Mouse (Mus musculus) heart, postnatal 14 days (tissue): ENCODE data around the gene Krtap19-3. TPM values are rescaled to one million over a fixed set of nuclear protein-coding genes. Genes with fewer than 3 reads are reported as not detected.

Experiments used
- DNase-seq, 2 experiments: peaks; one replicate each; pipeline ENCODE4 v3.0.0; 2021 to 2022
- intact Hi-C: fragments of 180-260 bp; cut with DNase I; formaldehyde crosslinking; loops from one replicate; pipeline ENCODE4 v1.15.1; 2025
- long read RNA-seq, 2 experiments: library from polyadenylated mRNA; stranded (forward); transcript quantifications; one replicate each; pipeline ENCODE4 v2.0.0; 2021
- total RNA-seq, 2 experiments: library from RNA; stranded (reverse); gene quantifications; 2 replicates each; pipeline ENCODE4 v1.2.3; 2021

The Krtap19-3 gene
- not detected for total RNA-seq
- long read RNA-seq, experiment 1, result 0 reads
- long read RNA-seq, experiment 2, result 0 reads

DNA sequence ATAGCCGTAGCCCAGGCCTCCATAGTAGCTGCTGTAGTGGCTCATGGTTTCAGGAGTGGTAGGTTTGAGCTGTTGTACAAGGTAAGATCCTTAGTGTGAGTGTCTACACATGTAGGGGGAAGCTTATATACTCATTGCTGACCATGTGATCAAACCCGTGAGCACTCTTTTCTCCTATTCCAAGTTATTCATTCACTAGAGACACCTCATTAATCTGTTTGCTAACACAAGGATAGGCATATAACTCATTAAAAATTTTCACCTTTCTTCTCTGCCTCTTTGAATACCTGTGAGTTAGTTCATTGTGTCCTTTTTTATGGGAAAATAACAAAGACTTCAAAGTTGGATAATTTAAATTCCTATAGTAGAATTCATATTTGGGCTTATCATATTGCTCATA is at the start of gene Krtap19-3:
TSS of gene Krtap19-3 (minus strand) at position 101 of the 400 bp plus-strand sequence.
- no peak for DNase-seq
- intact Hi-C loops, result no loop called here

GRCm38 (mm10) chr16:88896357-88896756 is 18.5 kb upstream of the Krtap19-3 start, which contains the start of gene Krtap19-5:
TSS of gene Krtap19-5 (minus strand) at chr16:88896457.
- DNase-seq, result no peak
- intact Hi-C loops, result no loop called here

DNA sequence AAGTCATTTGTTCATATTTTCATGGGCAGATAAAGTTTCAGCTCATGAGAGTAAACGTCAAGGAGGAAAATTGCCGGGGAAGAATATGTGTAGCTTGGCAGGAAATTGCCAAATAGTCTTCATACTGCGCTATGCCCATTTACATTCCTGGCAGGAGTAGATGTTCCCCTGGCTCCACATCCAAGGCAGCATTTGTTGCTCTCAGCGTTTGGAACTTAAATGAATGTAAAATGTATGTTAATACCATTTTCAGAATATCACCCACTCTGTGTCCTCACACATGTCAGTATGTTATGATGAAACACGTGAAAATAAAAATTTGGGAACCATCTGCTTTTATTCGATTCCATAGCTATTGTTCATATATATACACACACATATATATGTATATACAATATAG is 9.0 kb upstream of the Krtap19-3 start:
- DNase-seq, result no peak
- intact Hi-C loops, result no loop called here

DNA sequence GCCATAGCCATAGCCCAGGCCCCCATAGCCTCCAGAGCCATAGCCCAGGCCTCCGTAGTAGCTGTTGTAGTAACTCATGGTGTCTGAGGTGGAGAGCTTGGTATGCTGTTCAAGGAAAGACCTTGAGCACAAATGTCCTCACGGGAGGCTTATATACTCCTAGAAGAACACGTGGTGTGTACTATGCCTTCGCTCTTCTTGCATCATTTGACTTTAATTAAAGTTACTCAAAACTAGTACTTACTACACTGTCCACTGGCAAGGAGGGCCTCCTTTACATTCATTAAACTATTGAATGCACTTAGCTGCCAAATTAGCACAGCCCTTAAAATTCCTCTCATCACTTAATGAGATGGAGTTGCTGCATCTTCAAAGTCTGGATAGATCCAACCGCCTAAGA is 7.2 kb upstream of the Krtap19-3 start, which contains the start of gene Krtap19-4:
TSS of gene Krtap19-4 (minus strand) at position 101 of the 400 bp plus-strand sequence.
- intact Hi-C loops, result no loop called here
- DNase-seq, result no peak

GRCm38 (mm10) chr16:88874169-88874568 is 3.7 kb downstream of the Krtap19-3 start, which contains the start of gene Krtap19-2:
TSS of gene Krtap19-2 (minus strand) at chr16:88874269.
- intact Hi-C loops, result no loop called here
- DNase-seq, result no peak

GRCm38 (mm10) chr16:88869311-88869710 is 8.5 kb downstream of the Krtap19-3 start, which contains the start of gene Krtap19-1:
TSS of gene Krtap19-1 (minus strand) at chr16:88869411.
- intact Hi-C loops, result no loop called here
- DNase-seq, result no peak

GRCm38 (mm10) chr16:88864887-88865407 is 12.9 kb downstream of the Krtap19-3 start:
- no peak for DNase-seq
- intact Hi-C loops, result no loop called here

DNA sequence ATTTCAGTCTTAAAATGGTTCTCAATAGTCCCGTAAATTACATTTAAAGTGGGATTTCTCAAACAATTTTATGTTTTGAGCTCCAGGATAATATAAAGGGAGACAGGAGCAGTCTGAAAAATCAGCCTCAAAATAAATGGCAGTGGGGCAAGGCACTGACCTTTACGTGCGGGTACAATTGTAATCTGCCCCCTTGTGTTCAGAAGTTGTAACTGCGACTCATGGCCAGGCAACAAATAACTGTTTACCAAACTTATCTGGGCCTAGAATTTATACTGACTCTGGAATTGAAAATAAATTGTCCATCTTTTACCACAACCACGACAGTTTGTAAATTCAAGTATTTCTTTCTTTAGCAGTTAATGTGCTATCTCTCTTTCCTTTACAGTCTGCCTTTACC is 26.4 kb downstream of the Krtap19-3 start:
- intact Hi-C loops, result no loop called here
- peak in 1 of 2 experiments; percentile 3 for DNase-seq

DNA sequence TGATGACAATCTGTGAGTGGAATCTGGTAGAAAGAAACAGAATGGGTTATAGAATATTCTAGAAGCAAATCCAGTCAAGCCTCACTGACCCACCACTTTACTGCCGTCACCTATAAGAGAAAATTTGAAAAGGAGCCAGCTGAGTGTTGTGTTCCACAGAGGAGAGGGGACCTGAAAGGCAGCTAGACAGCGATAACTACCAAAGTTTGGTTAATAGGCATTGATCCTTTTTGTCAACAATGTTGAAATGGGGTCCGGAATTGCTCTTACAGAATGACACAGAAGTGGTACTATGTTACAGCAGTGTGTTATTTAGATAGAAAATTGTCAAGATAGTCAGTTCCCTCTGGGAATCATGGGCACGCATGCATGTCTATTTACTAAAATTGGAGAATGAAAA is 29.3 kb downstream of the Krtap19-3 start:
- DNase-seq, result no peak
- intact Hi-C loops, result no loop called here

DNA sequence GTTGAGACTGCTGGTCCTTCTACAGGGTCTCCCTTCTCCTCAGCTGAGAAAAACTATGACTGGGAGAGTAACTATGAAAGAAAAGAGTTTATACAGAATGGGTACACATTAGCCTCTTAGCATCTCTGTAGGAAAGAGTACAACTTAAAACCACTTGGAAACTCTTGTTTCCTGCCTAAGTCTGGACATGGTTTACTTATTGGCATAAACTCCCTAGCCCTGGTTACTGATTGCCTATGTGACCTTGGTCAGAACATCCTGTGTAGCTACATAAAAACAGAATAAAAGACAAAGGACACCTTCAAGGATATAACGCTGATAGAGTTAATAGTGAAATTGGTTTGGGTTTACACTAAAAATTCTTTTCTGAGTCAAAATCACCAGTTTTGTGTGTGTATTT is 30.5 kb downstream of the Krtap19-3 start:
- DNase-seq, result no peak
- intact Hi-C loops, result no loop called here

Other genes with a start within 250 kb of the Krtap19-3 start
- gene Krtap26-1, start 230.2 kb downstream of the Krtap19-3 start, total RNA-seq, result not detected
- gene Krtap27-1, start 206.4 kb downstream of the Krtap19-3 start, total RNA-seq, result not detected
- not detected for gene 2310061N02Rik, start 170.1 kb downstream of the Krtap19-3 start, total RNA-seq
- gene Krtap13-1, start 149.2 kb downstream of the Krtap19-3 start, total RNA-seq, result not detected
- gene Krtap13, start 126.4 kb downstream of the Krtap19-3 start, total RNA-seq, result not detected
- gene 2310034C09Rik, start 119.2 kb downstream of the Krtap19-3 start, total RNA-seq, result not detected
- not detected for gene 2310057N15Rik, start 103.8 kb downstream of the Krtap19-3 start, total RNA-seq
- not detected for gene Gm5965, start 100.1 kb downstream of the Krtap19-3 start, total RNA-seq
- gene Gm20741, start 65.8 kb downstream of the Krtap19-3 start, total RNA-seq, result not detected
- not detected for gene Krtap15, start 57.8 kb downstream of the Krtap19-3 start, total RNA-seq
- not detected for gene Krtap14, start 51.9 kb downstream of the Krtap19-3 start, total RNA-seq
- not detected for gene Krtap19-1, start 8.6 kb downstream of the Krtap19-3 start, total RNA-seq
- not detected for gene Krtap19-2, start 3.8 kb downstream of the Krtap19-3 start, total RNA-seq
- not detected for gene Krtap19-4, start 7.1 kb upstream of the Krtap19-3 start, total RNA-seq
- not detected for gene Krtap19-5, start 18.4 kb upstream of the Krtap19-3 start, total RNA-seq
- not detected for gene Krtap19-9b, start 54.2 kb upstream of the Krtap19-3 start, total RNA-seq
- gene Krtap16-3, start 84.8 kb upstream of the Krtap19-3 start, total RNA-seq, result not detected
- gene Krtap22-2, start 132.7 kb upstream of the Krtap19-3 start, total RNA-seq, result not detected
- gene Gm10229, start 137.2 kb upstream of the Krtap19-3 start, total RNA-seq, result not detected
- gene Krtap6-1, start 153.7 kb upstream of the Krtap19-3 start, total RNA-seq, result not detected
- not detected for gene Gm10228, start 163.4 kb upstream of the Krtap19-3 start, total RNA-seq
- gene Krtap6-5, start 169.8 kb upstream of the Krtap19-3 start, total RNA-seq, result not detected
- gene 1110025L11Rik, start 186.0 kb upstream of the Krtap19-3 start, total RNA-seq, result not detected
- gene Krtap6-3, start 206.0 kb upstream of the Krtap19-3 start, total RNA-seq, result not detected